9 mouse cellular contexts compared by ENCODE assay signal in genomic region chr7:100663190-100663589, GRCm38 (mm10). TPM values are rescaled to one million over a fixed set of nuclear protein-coding genes. Genes with fewer than 3 reads are reported as not detected.
A peak's percentile ranks its signal among the peaks of the same experiment; 100 is the strongest.
DNase-seq lines count a peak whose midpoint lies in the region; ATAC-seq and TF ChIP-seq lines count a peak whose summit lies in the region.
"Had no signal": no experiment of that assay in that cellular context is flagged by ENCODE, and none has a peak within 500 bp of the region (broad histone marks: within the 10 kb centered on the region; RNA-seq: fewer than 3 reads in every experiment).

No protein-coding gene starts in this region.

- H3K4me2 ChIP-seq in forebrain, embryonic 11.5 days (ENCODE audit: low read depth, low read length, severe bottlenecking) = 0 out of 2 replicates have a peak overlapping the region, but pooled peaks have one; percentile 12
- H3K4me2 ChIP-seq in heart, embryonic 16.5 days (ENCODE audit: low read depth, low read length) = peak overlapping the region; percentile 48
- H3K4me2 ChIP-seq in liver, embryonic 14.5 days (ENCODE audit: low read depth) = no peak overlapping the region
- H3K4me2 ChIP-seq in neural tube, embryonic 11.5 days (ENCODE audit: low read depth) = no peak overlapping the region; the same call in 1 of the 2 replicates
- H3K4me2 ChIP-seq in stomach, embryonic 16.5 days (ENCODE audit: low read depth, low read length) = peak overlapping the region; percentile 42

- peak; percentile 97 for TF ChIP-seq CTCF in liver, embryonic 14.5 days (IDR thresholded peaks at IDR 0.05; ENCODE audit: low read depth)

- no peak overlapping the region for H3K4me3 ChIP-seq in forebrain, embryonic 11.5 days (ENCODE audit: low read depth, low read length)
- peak overlapping the region; percentile 15 for H3K4me3 ChIP-seq in heart, embryonic 16.5 days (ENCODE audit: low read length)
- H3K4me3 ChIP-seq in liver, embryonic 14.5 days (ENCODE audit: insufficient read depth in 1 of 2, low read depth in 2 of 2, low read length in 2 of 2) = no peak overlapping the region
- H3K4me3 ChIP-seq in neural tube, embryonic 11.5 days (ENCODE audit: low read depth, low read length) = no peak overlapping the region
- H3K4me3 ChIP-seq in stomach, embryonic 16.5 days (replicated peaks; ENCODE audit: low read length) = no peak overlapping the region; the same call in 1 of the 2 replicates
- H3K4me3 ChIP-seq: erythroblast, embryonic 14.5 days had no signal

- no peak for TF ChIP-seq EP300 in liver, embryonic 14.5 days (IDR thresholded peaks at IDR 0.05; ENCODE audit: low read depth)

- 1% methylated on average over 13 of the region's 13 CpGs for WGBS in forebrain, embryonic 11.5 days
- WGBS in heart, embryonic 16.5 days = 2% methylated on average over 13 of the region's 13 CpGs
- 2% methylated on average over 13 of the region's 13 CpGs for WGBS in liver, embryonic 14.5 days (ENCODE audit: insufficient replicate concordance)
- WGBS in neural tube, embryonic 11.5 days = 2% methylated on average over 13 of the region's 13 CpGs
- WGBS in stomach, embryonic 16.5 days = 2% methylated on average over 13 of the region's 13 CpGs

- no peak overlapping the region for H3K27ac ChIP-seq in forebrain, embryonic 11.5 days (ENCODE audit: low read depth, low read length)
- H3K27ac ChIP-seq in heart, embryonic 16.5 days (ENCODE audit: low read length) = no peak overlapping the region
- H3K27ac ChIP-seq in liver, embryonic 14.5 days = no peak overlapping the region
- H3K27ac ChIP-seq in neural tube, embryonic 11.5 days (ENCODE audit: low read depth, low read length) = no peak overlapping the region
- peak overlapping the region; percentile 47; the same call in 1 of the 2 replicates for H3K27ac ChIP-seq in stomach, embryonic 16.5 days (ENCODE audit: low read length)

- no peaks in the 10 kb centered on the region for H3K36me3 ChIP-seq in forebrain, embryonic 11.5 days (ENCODE audit: control insufficient read depth, insufficient read depth, low read length)
- H3K36me3 ChIP-seq in heart, embryonic 16.5 days (ENCODE audit: control insufficient read depth, insufficient read depth) = no peaks in the 10 kb centered on the region
- H3K36me3 ChIP-seq in liver, embryonic 14.5 days (replicated peaks; ENCODE audit: control insufficient read depth, insufficient read depth, low read depth) = no peaks in the 10 kb centered on the region
- no peaks in the 10 kb centered on the region for H3K36me3 ChIP-seq in neural tube, embryonic 11.5 days (ENCODE audit: control insufficient read depth, insufficient read depth, low read length)
- H3K36me3 ChIP-seq in stomach, embryonic 16.5 days (ENCODE audit: control insufficient read depth, insufficient read depth, low read length) = no peaks in the 10 kb centered on the region

- H3K9ac ChIP-seq in forebrain, embryonic 11.5 days (ENCODE audit: low read length) = no peak overlapping the region
- H3K9ac ChIP-seq in heart, embryonic 16.5 days (ENCODE audit: low read length) = peak overlapping the region; percentile 5; the same call in 1 of the 2 replicates
- no peak overlapping the region for H3K9ac ChIP-seq in liver, embryonic 14.5 days (replicated peaks)
- H3K9ac ChIP-seq in neural tube, embryonic 11.5 days (ENCODE audit: low read length) = 0 out of 2 replicates have a peak overlapping the region, but pooled peaks have one; percentile 26
- H3K9ac ChIP-seq in stomach, embryonic 16.5 days (ENCODE audit: low read length) = no peak overlapping the region; the same call in 1 of the 2 replicates

- H3K9me3 ChIP-seq in forebrain, embryonic 11.5 days (ENCODE audit: control insufficient read depth, low read length) = no peaks in the 10 kb centered on the region
- no peaks in the 10 kb centered on the region for H3K9me3 ChIP-seq in heart, embryonic 16.5 days (replicated peaks; ENCODE audit: control insufficient read depth, low read length)
- no peaks in the 10 kb centered on the region for H3K9me3 ChIP-seq in liver, embryonic 14.5 days (ENCODE audit: control insufficient read depth, low read length)
- H3K9me3 ChIP-seq in neural tube, embryonic 11.5 days (ENCODE audit: control insufficient read depth, low read length) = no peaks in the 10 kb centered on the region
- H3K9me3 ChIP-seq in stomach, embryonic 16.5 days (replicated peaks; ENCODE audit: control insufficient read depth, low read length) = no peaks in the 10 kb centered on the region

- DNase-seq in c-Kit-positive CD71-negative TER-119-negative erythroid progenitor cells, embryonic 14.5 days (ENCODE audit: low read depth) = peak; percentile 84
- peak; percentile 92 for DNase-seq in forebrain, embryonic 11.5 days (ENCODE audit: low spot score)
- DNase-seq in kidney, postnatal 25 days = peak; percentile 95 to 99
- peak; percentile 53 to 71 (median 61) for DNase-seq in liver, embryonic 14.5 days (ENCODE audit: low read depth in 3 of 3, low spot score in 3 of 3)
- peak; percentile 93 for DNase-seq in neural tube, embryonic 11.5 days (ENCODE audit: low spot score)

- peak; percentile 98 for ATAC-seq in CD4-positive, CD25-positive, alpha-beta regulatory T cell, adult 4 months
- peak; percentile 83 for ATAC-seq in forebrain, embryonic 11.5 days (replicated peaks; ENCODE audit: low FRiP score)
- peak; percentile 88 for ATAC-seq in heart, embryonic 16.5 days (replicated peaks; ENCODE audit: extremely low read depth, insufficient read depth, low FRiP score)
- peak; percentile 62; the same call in 1 of the 2 replicates for ATAC-seq in liver, embryonic 14.5 days (ENCODE audit: insufficient read depth)
- peak; percentile 76 for ATAC-seq in neural tube, embryonic 11.5 days (ENCODE audit: insufficient read depth, low FRiP score, low TSS enrichment)
- ATAC-seq in stomach, embryonic 16.5 days (ENCODE audit: insufficient read depth, low FRiP score) = peak; percentile 94

- H3K27me3 ChIP-seq in forebrain, embryonic 11.5 days (ENCODE audit: control insufficient read depth, insufficient read depth, low read length) = no peaks in the 10 kb centered on the region
- H3K27me3 ChIP-seq in heart, embryonic 16.5 days (ENCODE audit: control insufficient read depth, insufficient read depth, low read length) = no peaks in the 10 kb centered on the region
- H3K27me3 ChIP-seq in liver, embryonic 14.5 days (ENCODE audit: control insufficient read depth, insufficient read depth, low read length) = no peaks in the 10 kb centered on the region
- no peaks in the 10 kb centered on the region for H3K27me3 ChIP-seq in neural tube, embryonic 11.5 days (ENCODE audit: control insufficient read depth, insufficient read depth, low read length)
- H3K27me3 ChIP-seq in stomach, embryonic 16.5 days (ENCODE audit: control insufficient read depth, insufficient read depth, low read length) = no peaks in the 10 kb centered on the region

- peaks cover 1% of the 10 kb centered on the region; the same call in 1 of the 2 replicates for H3K4me1 ChIP-seq in forebrain, embryonic 11.5 days (replicated peaks; ENCODE audit: control insufficient read depth, insufficient read depth, low read length)
- H3K4me1 ChIP-seq in heart, embryonic 16.5 days (ENCODE audit: control insufficient read depth, insufficient read depth, low read length) = peaks cover 13% of the 10 kb centered on the region; the same call in 1 of the 2 replicates
- H3K4me1 ChIP-seq in liver, embryonic 14.5 days (replicated peaks; ENCODE audit: control insufficient read depth in 2 of 2, insufficient read depth in 2 of 2, low read length in 1 of 2) = peaks cover 0 to 3% of the 10 kb centered on the region in 2 experiments; a peak in 1 of 4 replicates
- peaks cover 7% of the 10 kb centered on the region for H3K4me1 ChIP-seq in neural tube, embryonic 11.5 days (ENCODE audit: control insufficient read depth, insufficient read depth, low read length)
- peaks cover 5% of the 10 kb centered on the region; the same call in 1 of the 2 replicates for H3K4me1 ChIP-seq in stomach, embryonic 16.5 days (ENCODE audit: control insufficient read depth, insufficient read depth, low read length)

RNA-seq across cellular contexts. Expression of gene Plekhb1, which starts 1.0 kb away (rescaled TPM):
- polyA plus RNA-seq in CD4-positive, CD25-positive, alpha-beta regulatory T cell, adult 4 months (2017; shearing (Covaris generic)) = under 1 TPM; 0.35 to 0.98 TPM
- 4.1 and 4.5 TPM in 2 replicates for polyA plus RNA-seq in forebrain, embryonic 11.5 days (2014; fragmentation: Nextera tagmentation; extraction: Ambion mirVana)
- 2.7 and 2.8 TPM in 2 replicates for polyA plus RNA-seq in heart, embryonic 16.5 days (2015; fragmentation: Nextera tagmentation; extraction: Ambion mirVana)
- 0.29 and 0.42 TPM in 2 replicates for polyA plus RNA-seq in liver, embryonic 14.5 days (2012; rRNA removed)
- polyA plus RNA-seq in liver, embryonic 14.5 days (2014; fragmentation: Nextera tagmentation; extraction: Ambion mirVana) = 0.24 and 0.43 TPM in 2 replicates
- 7.9 and 8.4 TPM in 2 replicates for polyA plus RNA-seq in neural tube, embryonic 11.5 days (2014; fragmentation: Nextera tagmentation; extraction: Ambion mirVana)
- polyA plus RNA-seq in stomach, embryonic 16.5 days (2015; fragmentation: Nextera tagmentation; extraction: Ambion mirVana) = 13.8 and 13.9 TPM in 2 replicates
- polyA plus RNA-seq: erythroblast, embryonic 14.5 days had no signal

RNA-seq across cellular contexts. Expression of gene Fam168a, which starts 43.2 kb away (rescaled TPM):
- polyA plus RNA-seq in CD4-positive, CD25-positive, alpha-beta regulatory T cell, adult 4 months (2017; shearing (Covaris generic)) = 10 to 100 TPM; 21.6 to 32.8 TPM
- 52.9 and 53.6 TPM in 2 replicates for polyA plus RNA-seq in forebrain, embryonic 11.5 days (2014; fragmentation: Nextera tagmentation; extraction: Ambion mirVana)
- polyA plus RNA-seq in heart, embryonic 16.5 days (2015; fragmentation: Nextera tagmentation; extraction: Ambion mirVana) = 25.6 and 27.2 TPM in 2 replicates
- polyA plus RNA-seq in liver, embryonic 14.5 days (2012; rRNA removed) = 4.1 TPM in 2 replicates
- polyA plus RNA-seq in liver, embryonic 14.5 days (2014; fragmentation: Nextera tagmentation; extraction: Ambion mirVana) = 4.4 and 6.3 TPM in 2 replicates
- polyA plus RNA-seq in neural tube, embryonic 11.5 days (2014; fragmentation: Nextera tagmentation; extraction: Ambion mirVana) = 45.2 and 56.6 TPM in 2 replicates
- 34.2 and 35.7 TPM in 2 replicates for polyA plus RNA-seq in stomach, embryonic 16.5 days (2015; fragmentation: Nextera tagmentation; extraction: Ambion mirVana)

RNA-seq across cellular contexts. Expression of gene Mrpl48, which starts 55.1 kb away (rescaled TPM):
- polyA plus RNA-seq in CD4-positive, CD25-positive, alpha-beta regulatory T cell, adult 4 months (2017; shearing (Covaris generic)) = 10 to 100 TPM; 74.2 to 77.0 TPM
- 52.2 and 58.6 TPM in 2 replicates for polyA plus RNA-seq in forebrain, embryonic 11.5 days (2014; fragmentation: Nextera tagmentation; extraction: Ambion mirVana)
- 84.1 and 93.5 TPM in 2 replicates for polyA plus RNA-seq in heart, embryonic 16.5 days (2015; fragmentation: Nextera tagmentation; extraction: Ambion mirVana)
- 15.1 and 21.5 TPM in 2 replicates for polyA plus RNA-seq in liver, embryonic 14.5 days (2012; rRNA removed)
- polyA plus RNA-seq in liver, embryonic 14.5 days (2014; fragmentation: Nextera tagmentation; extraction: Ambion mirVana) = 47.2 and 50.8 TPM in 2 replicates
- 57.4 and 60.8 TPM in 2 replicates for polyA plus RNA-seq in neural tube, embryonic 11.5 days (2014; fragmentation: Nextera tagmentation; extraction: Ambion mirVana)
- 68.9 and 76.9 TPM in 2 replicates for polyA plus RNA-seq in stomach, embryonic 16.5 days (2015; fragmentation: Nextera tagmentation; extraction: Ambion mirVana)

RNA-seq across cellular contexts. Expression of gene Rab6a, which starts 56.0 kb away (rescaled TPM):
- polyA plus RNA-seq in CD4-positive, CD25-positive, alpha-beta regulatory T cell, adult 4 months (2017; shearing (Covaris generic)) = 10 to 100 TPM in 1 of 2 experiments, 1 to 10 TPM in 1; 8.8 to 15.4 TPM
- polyA plus RNA-seq in forebrain, embryonic 11.5 days (2014; fragmentation: Nextera tagmentation; extraction: Ambion mirVana) = 147 TPM in 2 replicates
- 75.8 and 76.5 TPM in 2 replicates for polyA plus RNA-seq in heart, embryonic 16.5 days (2015; fragmentation: Nextera tagmentation; extraction: Ambion mirVana)
- 17.0 and 24.3 TPM in 2 replicates for polyA plus RNA-seq in liver, embryonic 14.5 days (2012; rRNA removed)
- polyA plus RNA-seq in liver, embryonic 14.5 days (2014; fragmentation: Nextera tagmentation; extraction: Ambion mirVana) = 39.8 and 43.9 TPM in 2 replicates
- polyA plus RNA-seq in neural tube, embryonic 11.5 days (2014; fragmentation: Nextera tagmentation; extraction: Ambion mirVana) = 194 and 200 TPM in 2 replicates
- 78.0 and 84.9 TPM in 2 replicates for polyA plus RNA-seq in stomach, embryonic 16.5 days (2015; fragmentation: Nextera tagmentation; extraction: Ambion mirVana)

Comparison
In these comparisons a context has a peak if more than half of its experiments do, and no peak if none do; other contexts are left out.
1. H3K4me2 ChIP-seq: peak in forebrain, embryonic 11.5 days (single experiment), heart, embryonic 16.5 days (single experiment) and stomach, embryonic 16.5 days (single experiment); none in liver, embryonic 14.5 days (single experiment) and neural tube, embryonic 11.5 days (single experiment).
2. H3K9ac ChIP-seq: peak in heart, embryonic 16.5 days (single experiment) and neural tube, embryonic 11.5 days (single experiment); none in forebrain, embryonic 11.5 days (single experiment), liver, embryonic 14.5 days (single experiment) and stomach, embryonic 16.5 days (single experiment).
3. Peak in every context shown above with its lines, with median percentiles within 50 percentile points of each other: ATAC-seq and DNase-seq.